15 mouse cellular contexts compared by ENCODE assay signal in genomic region chr8:84002957-84003611, GRCm38 (mm10). TPM values are rescaled to one million over a fixed set of nuclear protein-coding genes. Genes with fewer than 3 reads are reported as not detected.
A peak's percentile ranks its signal among the peaks of the same experiment; 100 is the strongest.
DNase-seq lines count a peak whose midpoint lies in the region; ATAC-seq lines count a peak whose summit lies in the region.
"Had no signal": no experiment of that assay in that cellular context is flagged by ENCODE, and none has a peak within 500 bp of the region (broad histone marks: within the 10 kb centered on the region; RNA-seq: fewer than 3 reads in every experiment).

No protein-coding gene starts in this region.

- 63% methylated on average over 12 of the region's 12 CpGs for WGBS in embryonic facial prominence, embryonic 13.5 days
- WGBS in embryonic facial prominence, embryonic 10.5 days, result 60% methylated on average over 12 of the region's 12 CpGs
- 63% methylated on average over 12 of the region's 12 CpGs for WGBS in liver, embryonic 15.5 days (ENCODE audit: insufficient replicate concordance)
- 64% methylated on average over 12 of the region's 12 CpGs for WGBS in liver, embryonic 11.5 days

- H3K4me1 ChIP-seq in embryonic facial prominence, embryonic 13.5 days, result peaks cover 49% of the 10 kb centered on the region
- peaks cover 56% of the 10 kb centered on the region for H3K4me1 ChIP-seq in embryonic facial prominence, embryonic 10.5 days
- peaks cover 64% of the 10 kb centered on the region for H3K4me1 ChIP-seq in liver, embryonic 15.5 days (replicated peaks)
- peaks cover 22% of the 10 kb centered on the region for H3K4me1 ChIP-seq in liver, embryonic 11.5 days (replicated peaks; ENCODE audit: control insufficient read depth, insufficient read depth, low read length)

- H3K27me3 ChIP-seq in embryonic facial prominence, embryonic 13.5 days, result 0 out of 2 replicates have a peak, but pooled peaks cover 5% of the 10 kb centered on the region
- H3K27me3 ChIP-seq in embryonic facial prominence, embryonic 10.5 days (replicated peaks; ENCODE audit: low read depth, poor library complexity, severe bottlenecking), result peaks cover 49% of the 10 kb centered on the region
- no peaks in the 10 kb centered on the region for H3K27me3 ChIP-seq in liver, embryonic 15.5 days
- H3K27me3 ChIP-seq in liver, embryonic 11.5 days (replicated peaks; ENCODE audit: control insufficient read depth, insufficient read depth, low read length), result 0 out of 2 replicates have a peak, but pooled peaks cover 2% of the 10 kb centered on the region

- ATAC-seq in embryonic facial prominence, embryonic 13.5 days (ENCODE audit: insufficient number of reproducible peaks, insufficient read depth, low FRiP score, low TSS enrichment, low read depth), result no peak
- ATAC-seq in liver, embryonic 15.5 days (ENCODE audit: insufficient read depth), result peak; percentile 8; the same call in 1 of the 2 replicates
- ATAC-seq in liver, embryonic 11.5 days (replicated peaks; ENCODE audit: low FRiP score), result no peak
- ATAC-seq: activated CD4-positive, CD25-positive, alpha-beta regulatory T cell, adult 4 months; forebrain, postnatal 0 days had no signal

- no peaks in the 10 kb centered on the region for H3K9me3 ChIP-seq in embryonic facial prominence, embryonic 13.5 days
- H3K9me3 ChIP-seq in embryonic facial prominence, embryonic 10.5 days, result no peaks in the 10 kb centered on the region
- no peaks in the 10 kb centered on the region for H3K9me3 ChIP-seq in liver, embryonic 15.5 days (replicated peaks)
- H3K9me3 ChIP-seq in liver, embryonic 11.5 days (ENCODE audit: control insufficient read depth, low read length), result no peaks in the 10 kb centered on the region
- H3K9me3 ChIP-seq: hindbrain, embryonic 13.5 days had no signal

- no peak overlapping the region; the same call in 1 of the 2 replicates for H3K27ac ChIP-seq in embryonic facial prominence, embryonic 13.5 days
- H3K27ac ChIP-seq in embryonic facial prominence, embryonic 10.5 days (replicated peaks), result no peak overlapping the region
- H3K27ac ChIP-seq in liver, embryonic 15.5 days (replicated peaks), result no peak overlapping the region
- no peak overlapping the region for H3K27ac ChIP-seq in liver, embryonic 11.5 days (ENCODE audit: low read depth, low read length)
- H3K27ac ChIP-seq: hindbrain, embryonic 13.5 days had no signal

- no peak for DNase-seq in embryonic facial prominence, embryonic 10.5 days (ENCODE audit: low spot score)
- DNase-seq in liver, embryonic 11.5 days (ENCODE audit: low spot score), result no peak
- peak; percentile 57 for DNase-seq in adipocyte (ENCODE audit: low spot score)
- peak; percentile 60 to 81 for DNase-seq in kidney, postnatal 25 days
- no peak for DNase-seq in right cerebral cortex, adult 18-20 months
- no peak for DNase-seq in spleen, adult 12 weeks (ENCODE audit: low spot score)
- DNase-seq: B cell, adult 2 months; cerebellum, postnatal 25 days; forebrain, postnatal 0 days; gastrocnemius, postnatal 25 days; lung, adult 2 months had no signal

- H3K9ac ChIP-seq in embryonic facial prominence, embryonic 13.5 days, result no peak overlapping the region
- no peak overlapping the region for H3K9ac ChIP-seq in liver, embryonic 15.5 days
- H3K9ac ChIP-seq in liver, embryonic 11.5 days (ENCODE audit: low read depth, low read length), result no peak overlapping the region
- H3K9ac ChIP-seq: forebrain, postnatal 0 days had no signal

- peaks cover 24% of the 10 kb centered on the region for H3K36me3 ChIP-seq in embryonic facial prominence, embryonic 13.5 days
- peaks cover 46% of the 10 kb centered on the region for H3K36me3 ChIP-seq in embryonic facial prominence, embryonic 10.5 days (replicated peaks)
- H3K36me3 ChIP-seq in liver, embryonic 15.5 days (replicated peaks), result peaks cover 42% of the 10 kb centered on the region
- peaks cover 18% of the 10 kb centered on the region for H3K36me3 ChIP-seq in liver, embryonic 11.5 days (ENCODE audit: control insufficient read depth, insufficient read depth, low read length)

- no peak overlapping the region for H3K4me3 ChIP-seq in embryonic facial prominence, embryonic 13.5 days
- H3K4me3 ChIP-seq in embryonic facial prominence, embryonic 10.5 days, result no peak overlapping the region; the same call in 1 of the 2 replicates
- H3K4me3 ChIP-seq in liver, embryonic 15.5 days (replicated peaks), result no peak overlapping the region
- H3K4me3 ChIP-seq in liver, embryonic 11.5 days (ENCODE audit: low read depth, low read length), result no peak overlapping the region

- H3K4me2 ChIP-seq in embryonic facial prominence, embryonic 13.5 days, result peak overlapping the region; percentile 90
- H3K4me2 ChIP-seq in liver, embryonic 15.5 days, result 0 out of 2 replicates have a peak overlapping the region, but pooled peaks have one; percentile 11
- H3K4me2 ChIP-seq in liver, embryonic 11.5 days, result no peak overlapping the region

RNA-seq across cellular contexts. Expression of gene 1700067K01Rik, which starts 1.8 kb away (rescaled TPM):
- 0.73 and 1.6 TPM in 2 replicates for polyA plus RNA-seq in embryonic facial prominence, embryonic 13.5 days (2015; fragmentation: Nextera tagmentation; extraction: Ambion mirVana)
- 0.60 and 1.0 TPM in 2 replicates for polyA plus RNA-seq in embryonic facial prominence, embryonic 10.5 days (2016; fragmentation: Nextera tagmentation; extraction: Ambion mirVana)
- polyA plus RNA-seq in liver, embryonic 15.5 days (2015; fragmentation: Nextera tagmentation; extraction: Ambion mirVana), result 0.58 and 0.61 TPM in 2 replicates
- polyA plus RNA-seq in liver, embryonic 11.5 days (2014; fragmentation: Nextera tagmentation; extraction: Ambion mirVana), result 0.29 and 1.5 TPM in 2 replicates

RNA-seq across cellular contexts. Expression of gene Samd1, which starts 5.6 kb away (rescaled TPM):
- 14.5 and 15.8 TPM in 2 replicates for polyA plus RNA-seq in embryonic facial prominence, embryonic 13.5 days (2015; fragmentation: Nextera tagmentation; extraction: Ambion mirVana)
- 12.1 and 12.2 TPM in 2 replicates for polyA plus RNA-seq in embryonic facial prominence, embryonic 10.5 days (2016; fragmentation: Nextera tagmentation; extraction: Ambion mirVana)
- 5.8 and 6.9 TPM in 2 replicates for polyA plus RNA-seq in liver, embryonic 15.5 days (2015; fragmentation: Nextera tagmentation; extraction: Ambion mirVana)
- 13.4 and 17.6 TPM in 2 replicates for polyA plus RNA-seq in liver, embryonic 11.5 days (2014; fragmentation: Nextera tagmentation; extraction: Ambion mirVana)

RNA-seq across cellular contexts. Expression of gene 2210011C24Rik, which starts 8.9 kb away (rescaled TPM):
- polyA plus RNA-seq in embryonic facial prominence, embryonic 13.5 days (2015; fragmentation: Nextera tagmentation; extraction: Ambion mirVana), result 0.59 TPM in 1 of 2 replicates, not detected in the other
- 0.28 TPM in 1 of 2 replicates, not detected in the other for polyA plus RNA-seq in embryonic facial prominence, embryonic 10.5 days (2016; fragmentation: Nextera tagmentation; extraction: Ambion mirVana)
- not detected in 2 replicates for polyA plus RNA-seq in liver, embryonic 15.5 days (2015; fragmentation: Nextera tagmentation; extraction: Ambion mirVana)
- not detected in 2 replicates for polyA plus RNA-seq in liver, embryonic 11.5 days (2014; fragmentation: Nextera tagmentation; extraction: Ambion mirVana)

RNA-seq across cellular contexts. Expression of gene Palm3, which starts 18.2 kb away (rescaled TPM):
- 6.9 and 8.5 TPM in 2 replicates for polyA plus RNA-seq in embryonic facial prominence, embryonic 13.5 days (2015; fragmentation: Nextera tagmentation; extraction: Ambion mirVana)
- 9.3 and 11.5 TPM in 2 replicates for polyA plus RNA-seq in embryonic facial prominence, embryonic 10.5 days (2016; fragmentation: Nextera tagmentation; extraction: Ambion mirVana)
- polyA plus RNA-seq in liver, embryonic 15.5 days (2015; fragmentation: Nextera tagmentation; extraction: Ambion mirVana), result 0.15 and 0.23 TPM in 2 replicates
- polyA plus RNA-seq in liver, embryonic 11.5 days (2014; fragmentation: Nextera tagmentation; extraction: Ambion mirVana), result 0.66 and 1.2 TPM in 2 replicates

RNA-seq across cellular contexts. Expression of gene Prkaca, which starts 30.3 kb away (rescaled TPM):
- polyA plus RNA-seq in embryonic facial prominence, embryonic 13.5 days (2015; fragmentation: Nextera tagmentation; extraction: Ambion mirVana), result 148 and 159 TPM in 2 replicates
- polyA plus RNA-seq in embryonic facial prominence, embryonic 10.5 days (2016; fragmentation: Nextera tagmentation; extraction: Ambion mirVana), result 150 and 153 TPM in 2 replicates
- 51.2 and 51.5 TPM in 2 replicates for polyA plus RNA-seq in liver, embryonic 15.5 days (2015; fragmentation: Nextera tagmentation; extraction: Ambion mirVana)
- polyA plus RNA-seq in liver, embryonic 11.5 days (2014; fragmentation: Nextera tagmentation; extraction: Ambion mirVana), result 96.9 and 99.2 TPM in 2 replicates

Comparison
In these comparisons a context has a peak if more than half of its experiments do, and no peak if none do; other contexts are left out.
1. DNase-seq: peak in adipocyte (single experiment) and kidney, postnatal 25 days (2 of 2); none in embryonic facial prominence, embryonic 10.5 days (single experiment), liver, embryonic 11.5 days (single experiment), right cerebral cortex, adult 18-20 months (single experiment) and spleen, adult 12 weeks (single experiment).